In genomic region chr4:70553888-70554287, GRCm38 (mm10) we compare ENCODE assay signal across 26 mouse cellular contexts. TPM values are rescaled to one million over a fixed set of nuclear protein-coding genes. Genes with fewer than 3 reads are reported as not detected.
DNase-seq lines count a peak whose midpoint lies in the region; ATAC-seq and TF ChIP-seq lines count a peak whose summit lies in the region.
"Had no signal": no experiment of that assay in that cellular context is flagged by ENCODE, and none has a peak within 500 bp of the region (broad histone marks: within the 10 kb centered on the region; RNA-seq: fewer than 3 reads in every experiment).

No protein-coding gene starts in this region.

- no peak for TF ChIP-seq EP300 in liver, postnatal 0 days (IDR thresholded peaks at IDR 0.05; ENCODE audit: low read depth)
- no peak for TF ChIP-seq EP300 in stomach, postnatal 0 days (optimal IDR thresholded peaks at IDR 0.05)

- H3K4me3 ChIP-seq in liver, postnatal 0 days (ENCODE audit: low read depth, low read length) = no peak overlapping the region
- H3K4me3 ChIP-seq in neural tube, embryonic 15.5 days (replicated peaks) = no peak overlapping the region
- H3K4me3 ChIP-seq in kidney, embryonic 16.5 days (ENCODE audit: low read length) = no peak overlapping the region
- H3K4me3 ChIP-seq in stomach, postnatal 0 days (ENCODE audit: low read depth, low read length) = no peak overlapping the region
- H3K4me3 ChIP-seq: embryonic facial prominence, embryonic 12.5 days; embryonic facial prominence, embryonic 15.5 days; heart, embryonic 12.5 days; heart, embryonic 15.5 days; hindbrain, embryonic 10.5 days; hindbrain, embryonic 13.5 days had no signal

- peaks cover 5% of the 10 kb centered on the region; the same call in 1 of the 2 replicates for H3K4me1 ChIP-seq in liver, postnatal 0 days (ENCODE audit: insufficient read depth)
- no peaks in the 10 kb centered on the region for H3K4me1 ChIP-seq in neural tube, embryonic 15.5 days
- peaks cover 14% of the 10 kb centered on the region; the same call in 1 of the 2 replicates for H3K4me1 ChIP-seq in kidney, embryonic 16.5 days (ENCODE audit: insufficient read depth, low read length)
- H3K4me1 ChIP-seq in stomach, postnatal 0 days (replicated peaks; ENCODE audit: control insufficient read depth, insufficient read depth) = no peaks in the 10 kb centered on the region
- H3K4me1 ChIP-seq: embryonic facial prominence, embryonic 12.5 days; embryonic facial prominence, embryonic 15.5 days; heart, embryonic 12.5 days; heart, embryonic 15.5 days; hindbrain, embryonic 10.5 days; hindbrain, embryonic 13.5 days had no signal

- no peak overlapping the region for H3K9ac ChIP-seq in liver, postnatal 0 days (replicated peaks)
- no peak overlapping the region for H3K9ac ChIP-seq in neural tube, embryonic 15.5 days (replicated peaks)
- no peak overlapping the region for H3K9ac ChIP-seq in kidney, embryonic 16.5 days (replicated peaks; ENCODE audit: low read length)
- no peak overlapping the region for H3K9ac ChIP-seq in stomach, postnatal 0 days (ENCODE audit: low read length)
- H3K9ac ChIP-seq: embryonic facial prominence, embryonic 12.5 days; embryonic facial prominence, embryonic 15.5 days; forebrain, postnatal 0 days; heart, embryonic 12.5 days; heart, embryonic 15.5 days; hindbrain, embryonic 13.5 days had no signal

- H3K9me3 ChIP-seq in liver, postnatal 0 days (ENCODE audit: low read length) = no peaks in the 10 kb centered on the region
- no peaks in the 10 kb centered on the region for H3K9me3 ChIP-seq in neural tube, embryonic 15.5 days (replicated peaks)
- no peaks in the 10 kb centered on the region for H3K9me3 ChIP-seq in kidney, embryonic 16.5 days (ENCODE audit: low read length)
- no peaks in the 10 kb centered on the region for H3K9me3 ChIP-seq in stomach, postnatal 0 days (ENCODE audit: control insufficient read depth, low read length)
- H3K9me3 ChIP-seq: embryonic facial prominence, embryonic 12.5 days; embryonic facial prominence, embryonic 15.5 days; heart, embryonic 12.5 days; heart, embryonic 15.5 days; hindbrain, embryonic 10.5 days; hindbrain, embryonic 13.5 days had no signal

- DNase-seq in liver, postnatal 0 days = no peak
- no peak for DNase-seq in liver
- DNase-seq in adrenal gland, adult (ENCODE audit: inconsistent age in 2 of 2, low spot score in 1 of 2) = peak; percentile 79 to 92
- DNase-seq in adrenal gland, adult 8-10 months = peak; percentile 71
- peak; percentile 29 for DNase-seq in adrenal gland, postnatal 25 days
- no peak for DNase-seq in stomach, postnatal 0 days (ENCODE audit: low spot score)
- DNase-seq: cerebellum, adult 2 months; cerebellum, adult 9-11 months; cerebellum, postnatal 25 days; forebrain, postnatal 0 days; gastrocnemius, postnatal 10 days; gastrocnemius, postnatal 36 days; heart, postnatal 10 days; heart, postnatal 36 days had no signal

- H3K27ac ChIP-seq in liver, postnatal 0 days (ENCODE audit: low read depth) = peak overlapping the region; percentile 77
- no peak overlapping the region for H3K27ac ChIP-seq in neural tube, embryonic 15.5 days (replicated peaks)
- H3K27ac ChIP-seq in kidney, embryonic 16.5 days (ENCODE audit: low read length) = no peak overlapping the region
- H3K27ac ChIP-seq in stomach, postnatal 0 days (replicated peaks) = no peak overlapping the region
- H3K27ac ChIP-seq: embryonic facial prominence, embryonic 12.5 days; embryonic facial prominence, embryonic 15.5 days; heart, embryonic 15.5 days; hindbrain, embryonic 10.5 days; hindbrain, embryonic 13.5 days; hindbrain, postnatal 0 days had no signal

- peak overlapping the region; percentile 1 for H3K4me2 ChIP-seq in liver, postnatal 0 days (ENCODE audit: low read depth, low read length)
- H3K4me2 ChIP-seq in neural tube, embryonic 15.5 days = no peak overlapping the region
- no peak overlapping the region for H3K4me2 ChIP-seq in kidney, embryonic 16.5 days (replicated peaks; ENCODE audit: low read depth, low read length)
- H3K4me2 ChIP-seq in stomach, postnatal 0 days (replicated peaks; ENCODE audit: low read depth) = no peak overlapping the region
- H3K4me2 ChIP-seq: embryonic facial prominence, embryonic 12.5 days; embryonic facial prominence, embryonic 15.5 days; heart, embryonic 12.5 days; heart, embryonic 15.5 days; hindbrain, embryonic 13.5 days had no signal

- H3K36me3 ChIP-seq in liver, postnatal 0 days (replicated peaks; ENCODE audit: insufficient read depth, low read length) = no peaks in the 10 kb centered on the region
- H3K36me3 ChIP-seq in neural tube, embryonic 15.5 days = no peaks in the 10 kb centered on the region
- no peaks in the 10 kb centered on the region for H3K36me3 ChIP-seq in kidney, embryonic 16.5 days (ENCODE audit: insufficient read depth, low read length)
- H3K36me3 ChIP-seq in stomach, postnatal 0 days (ENCODE audit: control insufficient read depth, insufficient read depth, low read length) = no peaks in the 10 kb centered on the region
- H3K36me3 ChIP-seq: embryonic facial prominence, embryonic 12.5 days; embryonic facial prominence, embryonic 15.5 days; heart, embryonic 12.5 days; heart, embryonic 15.5 days; hindbrain, embryonic 10.5 days; hindbrain, embryonic 13.5 days had no signal

- H3K27me3 ChIP-seq in liver, postnatal 0 days (ENCODE audit: insufficient read depth, low read length) = no peaks in the 10 kb centered on the region
- no peaks in the 10 kb centered on the region for H3K27me3 ChIP-seq in neural tube, embryonic 15.5 days (replicated peaks)
- H3K27me3 ChIP-seq in kidney, embryonic 16.5 days (ENCODE audit: insufficient read depth, low read length) = no peaks in the 10 kb centered on the region
- no peaks in the 10 kb centered on the region for H3K27me3 ChIP-seq in stomach, postnatal 0 days (ENCODE audit: control insufficient read depth, insufficient read depth, low read length)
- H3K27me3 ChIP-seq: embryonic facial prominence, embryonic 12.5 days; embryonic facial prominence, embryonic 15.5 days; heart, embryonic 12.5 days; heart, embryonic 15.5 days; hindbrain, embryonic 13.5 days had no signal

- 39% methylated on average over 2 of the region's 2 CpGs for WGBS in liver, postnatal 0 days (ENCODE audit: insufficient replicate concordance)
- 85% methylated on average over 2 of the region's 2 CpGs for WGBS in neural tube, embryonic 15.5 days
- WGBS in kidney, embryonic 16.5 days = 65% methylated on average over 2 of the region's 2 CpGs
- WGBS in stomach, postnatal 0 days = 49% methylated on average over 2 of the region's 2 CpGs

- ATAC-seq in liver, postnatal 0 days = peak; percentile 22
- no peak for ATAC-seq in neural tube, embryonic 15.5 days (ENCODE audit: low FRiP score)
- no peak for ATAC-seq in kidney, embryonic 16.5 days (ENCODE audit: low FRiP score, low TSS enrichment)
- no peak for ATAC-seq in stomach, postnatal 0 days (ENCODE audit: low FRiP score, low TSS enrichment)
- ATAC-seq: activated CD4-positive, CD25-positive, alpha-beta regulatory T cell, adult 4 months; forebrain, embryonic 14.5 days; forebrain, postnatal 0 days; hindbrain, postnatal 0 days; intestine, postnatal 0 days had no signal

- TF ChIP-seq CTCF in liver, postnatal 0 days (IDR thresholded peaks at IDR 0.05; ENCODE audit: low read depth) = no peak
- TF ChIP-seq CTCF in stomach, postnatal 0 days (IDR thresholded peaks at IDR 0.05; ENCODE audit: low read depth) = no peak

RNA-seq across cellular contexts. Expression of gene Megf9, which starts 19.1 kb away (rescaled TPM):
- polyA plus RNA-seq in liver, postnatal 0 days (2015; fragmentation: Nextera tagmentation; extraction: Ambion mirVana) = 7.2 and 9.4 TPM in 2 replicates
- total RNA-seq in adrenal gland, adult 8-10 months (2022) = 10 to 100 TPM; 26.1 to 31.7 (median 28.8) TPM
- 25.4 and 43.8 TPM in 2 replicates for total RNA-seq in adrenal gland, postnatal 25 days (2021)
- 24.1 and 27.0 TPM in 2 replicates for polyA plus RNA-seq in neural tube, embryonic 15.5 days (2015; fragmentation: Nextera tagmentation; extraction: Ambion mirVana)
- polyA plus RNA-seq in kidney, embryonic 16.5 days (2015; fragmentation: Nextera tagmentation; extraction: Ambion mirVana) = 11.9 and 13.7 TPM in 2 replicates
- polyA plus RNA-seq in stomach, postnatal 0 days (2015; fragmentation: Nextera tagmentation; extraction: Ambion mirVana) = 6.3 and 6.7 TPM in 2 replicates

Comparison
In these comparisons a context has a peak if more than half of its experiments do, and no peak if none do; other contexts are left out.
1. DNase-seq: peak in adrenal gland, adult (2 of 2), adrenal gland, adult 8-10 months (single experiment) and adrenal gland, postnatal 25 days (single experiment); none in liver, postnatal 0 days (single experiment), liver (single experiment) and stomach, postnatal 0 days (single experiment).